Mouse (Mus musculus) G1E (cell line): Measurements from ENCODE around the gene Dedd. TPM values are rescaled to one million over a fixed set of nuclear protein-coding genes. Genes with fewer than 3 reads are reported as not detected.

Source experiments
- ATAC-seq: 2 replicates; pipeline ENCODE4 v1.8.0; 2016; ENCODE audit warnings: mild to moderate bottlenecking; ENCODE audit not compliant: insufficient number of reproducible peaks, poor library complexity, low FRiP score, severe bottlenecking; ENCODE audit errors: extremely low read depth
- DNase-seq: peaks from one replicate; pipeline ENCODE4 v3.0.0; 2012; ENCODE audit warnings: low spot score
- H3K27me3 ChIP-seq: 2 replicates; pipeline ENCODE4 v1.6.1; 2012; ENCODE audit warnings: mild to moderate bottlenecking, low read length, inconsistent platforms; ENCODE audit not compliant: insufficient read depth
- H3K36me3 ChIP-seq: replicated peaks from 2 replicates; pipeline ENCODE3; 2012; ENCODE audit warnings: mild to moderate bottlenecking, inconsistent platforms
- H3K4me1 ChIP-seq: 2 replicates; pipeline ENCODE4 v1.6.1; 2012; ENCODE audit warnings: low read depth, low read length, inconsistent platforms, mixed read lengths; ENCODE audit not compliant: insufficient read depth
- H3K4me3 ChIP-seq: 2 replicates; pipeline ENCODE4 v1.5.1; 2012; ENCODE audit warnings: low read depth, mild to moderate bottlenecking, inconsistent platforms, low read length, moderate library complexity, mixed read lengths
- H3K9me3 ChIP-seq: replicated peaks from 2 replicates; pipeline ENCODE4 v1.6.1; 2012; ENCODE audit warnings: inconsistent platforms
- CTCF ChIP-seq: IDR thresholded peaks from 2 replicates; pipeline ENCODE4 v1.5.1; 2012; ENCODE audit warnings: low read depth, low read length, inconsistent platforms, mixed read lengths
- GATA1 ChIP-seq: IDR thresholded peaks from 2 replicates; pipeline ENCODE4 v1.6.1; 2012; ENCODE audit warnings: borderline replicate concordance, low read length, inconsistent platforms, mixed read lengths
- GATA2 ChIP-seq: IDR thresholded peaks from 2 replicates; pipeline ENCODE4 v1.6.1; 2012; ENCODE audit warnings: low read depth, low read length, inconsistent platforms, borderline replicate concordance
- POLR2AphosphoS5 ChIP-seq: IDR thresholded peaks from 2 replicates; pipeline ENCODE4 v1.6.1; 2012; ENCODE audit warnings: low read depth, low read length, inconsistent platforms; ENCODE audit not compliant: insufficient replicate concordance
- TAL1 ChIP-seq: conservative IDR thresholded peaks from 2 replicates; pipeline ENCODE4 v1.6.1; 2012; ENCODE audit warnings: low read depth, low read length, inconsistent platforms, mixed read lengths
- polyA plus RNA-seq: library from polyadenylated mRNA; stranded (reverse); fragments of >175 nt; gene quantifications from 2 replicates; pipeline ENCODE4 v1.2.3, GENCODE M21; 2012
- total RNA-seq, 2 experiments: library from RNA; stranded (forward) in 1 of 2; stranded (reverse) in 1 of 2; fragments of 200-1000 nt in 1 of 2; fragments of >200 nt in 1 of 2; fragmentation: Nextera tagmentation in 1 of 2; gene quantifications; 2 replicates each; pipeline ENCODE4 v1.2.3; 2014 to 2017

Dedd gene
- total and polyA plus RNA-seq, 3 experiments: 17.0 to 53.6 (median 29.9) TPM

- DNase-seq: no peak
- H3K27me3 ChIP-seq: no peaks in the 10 kb centered on the region
- peaks cover 70% of the 10 kb centered on the region for H3K36me3 ChIP-seq
- ATAC-seq: no peak
- H3K4me1 ChIP-seq: peaks cover 75% of the 10 kb centered on the region
- no peak for TF ChIP-seq GATA2
- H3K9me3 ChIP-seq: no peaks in the 10 kb centered on the region
- no peak overlapping the region for H3K4me3 ChIP-seq
Measured at GRCm38 (mm10) chr1:171283188-171284160, 45.5 kb upstream of the Dedd start.

GRCm38 (mm10) chr1:171284491-171284890, 44.5 kb upstream of the Dedd start:
- peaks cover 72% of the 10 kb centered on the region for H3K4me1 ChIP-seq

GRCm38 (mm10) chr1:171285096-171285892, 43.7 kb upstream of the Dedd start:
- H3K4me1 ChIP-seq: peaks cover 64% of the 10 kb centered on the region

More at GRCm38 (mm10) chr1:171284491-171284890, 44.5 kb upstream of the Dedd start:
- DNase-seq (no peak), ATAC-seq (no peak)
- Histone ChIP-seq H3K4me3 (no peak overlapping the region), H3K36me3 (peaks cover 70% of the 10 kb centered on the region), H3K27me3 (no peaks in the 10 kb centered on the region), H3K9me3 (no peaks in the 10 kb centered on the region)
- TF ChIP-seq TAL1: no peak
- TF ChIP-seq GATA2: no peak
- TF ChIP-seq CTCF: no peak
- TF ChIP-seq POLR2AphosphoS5: no peak
- no peak for TF ChIP-seq GATA1

GRCm38 (mm10) chr1:171286517-171286916, 42.4 kb upstream of the Dedd start:
- DNase-seq (no peak), ATAC-seq (no peak)
- Histone ChIP-seq H3K27me3 (no peaks in the 10 kb centered on the region), H3K4me1 (peaks cover 60% of the 10 kb centered on the region), H3K9me3 (no peaks in the 10 kb centered on the region), H3K36me3 (peaks cover 78% of the 10 kb centered on the region), H3K4me3 (peak overlapping the region; percentile 38; the same call in 1 of the 2 replicates)
- no peak for TF ChIP-seq POLR2AphosphoS5
- TF ChIP-seq CTCF: no peak
- TF ChIP-seq GATA2: no peak
- TF ChIP-seq GATA1: no peak
- TF ChIP-seq TAL1: no peak

More at GRCm38 (mm10) chr1:171285096-171285892, 43.7 kb upstream of the Dedd start:
- no peaks in the 10 kb centered on the region for H3K9me3 ChIP-seq
- no peaks in the 10 kb centered on the region for H3K27me3 ChIP-seq
- peaks cover 74% of the 10 kb centered on the region for H3K36me3 ChIP-seq
- TF ChIP-seq TAL1: no peak
- no peak for TF ChIP-seq POLR2AphosphoS5
- no peak for TF ChIP-seq CTCF
- TF ChIP-seq GATA1: no peak
- no peak for TF ChIP-seq GATA2
- ATAC-seq (no peak), DNase-seq (no peak)
- H3K4me3 ChIP-seq: no peak overlapping the region

- H3K4me3 ChIP-seq: peak within 1 kb of the TSS; percentile 94
- peak; percentile 94 for ATAC-seq
- peaks cover 78% of the 10 kb centered on the region for H3K36me3 ChIP-seq
- no peaks in the 10 kb centered on the region for H3K9me3 ChIP-seq
- no peak for TF ChIP-seq GATA2
- peak; percentile 95 for DNase-seq
- H3K27me3 ChIP-seq: no peaks in the 10 kb centered on the region
- H3K4me1 ChIP-seq: peaks cover 57% of the 10 kb centered on the region
Measured at GRCm38 (mm10) chr1:171287136-171288081, 41.5 kb upstream of the Dedd start, which contains the start of gene Usp21. Gene Usp21 (minus strand): TSS chr1:171287991.

- peaks cover 71% of the 10 kb centered on the region for H3K36me3 ChIP-seq
- no peak for DNase-seq
- peaks cover 57% of the 10 kb centered on the region for H3K4me1 ChIP-seq
- H3K4me3 ChIP-seq: peak overlapping the region; percentile 94; the same call in 1 of the 2 replicates
- no peaks in the 10 kb centered on the region for H3K27me3 ChIP-seq
- TF ChIP-seq TAL1 (no peak), GATA1 (no peak), GATA2 (no peak), CTCF (no peak), POLR2AphosphoS5 (no peak)
- H3K9me3 ChIP-seq: no peaks in the 10 kb centered on the region
- no peak for ATAC-seq
Measured at GRCm38 (mm10) chr1:171288328-171288727, 40.6 kb upstream of the Dedd start.
